Comparison of ENCODE assay signal across 14 mouse cellular contexts in genomic region chr9:14200852-14201251, GRCm38 (mm10).
"Had no signal": no experiment of that assay in that cellular context is flagged by ENCODE, and none has a peak within 500 bp of the region (broad histone marks: within the 10 kb centered on the region; RNA-seq: fewer than 3 reads in every experiment).

No protein-coding gene starts in this region.

- H3K36me3 ChIP-seq: liver, embryonic 15.5 days; midbrain, embryonic 10.5 days; neural tube, embryonic 12.5 days had no signal

- DNase-seq: kidney, adult 18-20 months; kidney, postnatal 10 days; kidney, postnatal 4 days; lung, adult 2 months; lung, postnatal 4 days; midbrain, embryonic 14.5 days; right cerebral cortex, postnatal 25 days; thymus, postnatal 4 days had no signal

- H3K4me3 ChIP-seq: layer of hippocampus, adult 2 months; liver, embryonic 15.5 days; midbrain, embryonic 10.5 days; myocyte; neural tube, embryonic 12.5 days had no signal

- H3K4me1 ChIP-seq: midbrain, embryonic 10.5 days; neural tube, embryonic 12.5 days had no signal

- H3K27ac ChIP-seq: layer of hippocampus, adult 2 months; liver, embryonic 15.5 days; midbrain, embryonic 10.5 days; neural tube, embryonic 12.5 days had no signal

- H3K9ac ChIP-seq: liver, embryonic 15.5 days; neural tube, embryonic 12.5 days had no signal

- H3K4me2 ChIP-seq: liver, embryonic 11.5 days; liver, embryonic 15.5 days; neural tube, embryonic 12.5 days had no signal

- H3K9me3 ChIP-seq: liver, embryonic 15.5 days; midbrain, embryonic 10.5 days; neural tube, embryonic 12.5 days had no signal

- H3K27me3 ChIP-seq: liver, embryonic 15.5 days; neural tube, embryonic 12.5 days had no signal
